Mouse (Mus musculus) myocyte (in vitro differentiated cells): ENCODE results near the gene Flt1. TPM values are rescaled to one million over a fixed set of nuclear protein-coding genes. Genes with fewer than 3 reads are reported as not detected.

ENCODE experiments used
- H3K27me3 ChIP-seq: one replicate; pipeline ENCODE4 v1.6.1; 2011; ENCODE audit not compliant: control insufficient read depth, insufficient read depth, insufficient read length
- H3K36me3 ChIP-seq: one replicate; pipeline ENCODE4 v1.6.1; 2011; ENCODE audit not compliant: control insufficient read depth, insufficient read depth
- H3K4me2 ChIP-seq: one replicate; pipeline ENCODE4 v1.6.1; 2011; ENCODE audit warnings: low read depth, control low read depth
- H3K4me3 ChIP-seq: one replicate; pipeline ENCODE4 v1.5.1; 2011; ENCODE audit warnings: mild to moderate bottlenecking, control low read depth, moderate library complexity
- H3K79me2 ChIP-seq: one replicate; pipeline ENCODE4 v1.6.1; 2011; ENCODE audit not compliant: control insufficient read depth, insufficient read depth
- H3ac ChIP-seq: one replicate; pipeline ENCODE4 v1.6.1; 2011; ENCODE audit not compliant: control insufficient read depth, insufficient read length
- CEBPB ChIP-seq: IDR thresholded peaks from 2 replicates; pipeline ENCODE4 v1.6.1; 2011; ENCODE audit warnings: mild to moderate bottlenecking, moderate library complexity; ENCODE audit not compliant: poor library complexity, insufficient read depth, severe bottlenecking
- E2F4 ChIP-seq: IDR thresholded peaks from one replicate; pipeline ENCODE4 v1.6.1; 2011; ENCODE audit warnings: mild to moderate bottlenecking, control low read depth, moderate library complexity; ENCODE audit not compliant: insufficient read depth
- MAX ChIP-seq: IDR thresholded peaks from one replicate; pipeline ENCODE4 v1.6.1; 2011; ENCODE audit warnings: low read depth, mild to moderate bottlenecking, control low read depth
- MYOD1 ChIP-seq, 3 experiments: IDR thresholded peaks; one replicate each; pipeline ENCODE4 v1.6.1; 2011; ENCODE audit warnings: control low read depth in 2 of 3, low read depth in 2 of 3, mild to moderate bottlenecking in 2 of 3, moderate library complexity in 1 of 3; ENCODE audit not compliant: insufficient read length in 2 of 3, control insufficient read depth in 1 of 3
- MYOG ChIP-seq, 3 experiments: IDR thresholded peaks; one replicate each; pipeline ENCODE4 v1.6.1; 2011; ENCODE audit warnings: control low read depth in 2 of 3, low read depth in 2 of 3, mild to moderate bottlenecking in 2 of 3; ENCODE audit not compliant: insufficient read length in 2 of 3, control insufficient read depth in 1 of 3, insufficient read depth in 1 of 3
- POLR2A ChIP-seq: IDR thresholded peaks from one replicate; pipeline ENCODE4 v1.6.1; 2011; ENCODE audit warnings: low read depth, mild to moderate bottlenecking, control low read depth, moderate library complexity; ENCODE audit not compliant: insufficient read length
- POLR2AphosphoS2 ChIP-seq: IDR thresholded peaks from one replicate; pipeline ENCODE4 v1.6.1; 2011; ENCODE audit warnings: low read depth, control low read depth; ENCODE audit not compliant: insufficient read length
- REST ChIP-seq: IDR thresholded peaks from one replicate; pipeline ENCODE4 v1.6.1; 2011; ENCODE audit warnings: mild to moderate bottlenecking, control low read depth, moderate library complexity; ENCODE audit not compliant: insufficient read depth, insufficient read length
- SRF ChIP-seq: IDR thresholded peaks from one replicate; pipeline ENCODE4 v1.6.1; 2011; ENCODE audit warnings: low read depth; ENCODE audit not compliant: control insufficient read depth, insufficient read length
- TCF12 ChIP-seq: IDR thresholded peaks from one replicate; pipeline ENCODE4 v1.6.1; 2011; ENCODE audit warnings: mild to moderate bottlenecking, control low read depth; ENCODE audit not compliant: poor library complexity, insufficient read depth, severe bottlenecking
- TCF3 ChIP-seq: IDR thresholded peaks from one replicate; pipeline ENCODE4 v1.6.1; 2011; ENCODE audit warnings: low read depth, control low read depth; ENCODE audit not compliant: insufficient read length
- USF1 ChIP-seq: IDR thresholded peaks from one replicate; pipeline ENCODE4 v1.6.1; 2011; ENCODE audit warnings: low read depth, mild to moderate bottlenecking, control low read depth, moderate library complexity
- polyA plus RNA-seq: library from polyadenylated mRNA; unstranded; fragments of >200 nt; fragmentation: generic; extraction: Trizol; gene quantifications from one replicate; pipeline ENCODE4 v1.2.1, GENCODE M21; 2012; ENCODE audit warnings: missing spikeins

Gene Flt1
- polyA plus RNA-seq, 1 experiment: 1.1 TPM

DNA sequence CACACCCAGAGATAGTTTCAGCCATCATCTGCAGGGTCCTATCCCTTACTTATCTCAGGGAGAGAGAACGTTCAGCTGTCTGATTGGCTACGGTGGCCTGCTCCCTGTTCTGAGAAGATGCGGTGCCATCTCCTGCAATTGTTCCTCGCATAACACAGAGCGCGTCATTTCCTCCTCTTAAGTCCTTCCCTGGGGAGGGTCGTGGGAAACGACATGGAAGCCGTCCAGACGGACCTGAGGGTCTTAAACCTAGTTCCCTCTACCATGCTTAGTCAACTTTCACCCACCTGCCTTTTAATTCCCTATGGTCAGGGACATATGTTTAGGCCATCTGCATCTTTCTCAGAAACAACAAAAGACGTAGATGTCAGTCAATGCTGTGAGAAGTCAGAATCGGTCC lies 46.5 kb downstream of the Flt1 start:
- no peak overlapping the region for H3K4me3 ChIP-seq
- H3K27me3 ChIP-seq: no peaks in the 10 kb centered on the region
- no peaks in the 10 kb centered on the region for H3K79me2 ChIP-seq
- no peak overlapping the region for H3K4me2 ChIP-seq
- no peak for TF ChIP-seq MYOD1 (IDR thresholded peaks at IDR 0.05; ENCODE audit: control insufficient read depth in 1 of 3, insufficient read length in 2 of 3, low read depth in 2 of 3)
- no peak for TF ChIP-seq TCF3
- no peak for TF ChIP-seq E2F4
- no peak for TF ChIP-seq REST
- no peak for TF ChIP-seq CEBPB
- TF ChIP-seq MYOG (IDR thresholded peaks at IDR 0.05; ENCODE audit: control insufficient read depth in 1 of 3, insufficient read depth in 1 of 3, insufficient read length in 2 of 3, low read depth in 2 of 3): no peak
- no peak for TF ChIP-seq MAX
- TF ChIP-seq USF1: no peak
- TF ChIP-seq TCF12: no peak
- no peak for TF ChIP-seq SRF
- no peak for TF ChIP-seq POLR2AphosphoS2
- no peak for TF ChIP-seq POLR2A
- no peak overlapping the region for H3ac ChIP-seq
- no peaks in the 10 kb centered on the region for H3K36me3 ChIP-seq

DNA sequence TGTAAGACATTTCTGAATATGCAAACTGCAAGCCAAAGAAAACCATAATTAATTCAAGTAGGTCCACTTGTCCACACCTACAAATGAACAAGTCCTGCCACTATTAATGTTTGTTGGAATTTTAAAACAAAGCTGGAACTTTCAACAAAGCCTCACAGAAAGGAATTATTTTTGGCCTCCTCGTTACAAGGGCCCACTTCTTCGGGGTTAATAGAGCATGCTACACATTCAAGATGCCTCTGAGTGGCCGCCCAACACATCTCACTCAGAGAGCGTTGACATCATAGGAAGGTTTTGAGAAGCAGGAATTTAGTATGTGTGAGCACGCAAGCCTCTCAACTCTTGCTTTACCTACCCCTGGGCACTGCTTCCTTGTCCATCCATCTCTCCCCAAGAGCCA lies 50.0 kb downstream of the Flt1 start:
- Histone ChIP-seq H3K79me2 (no peaks in the 10 kb centered on the region), H3K36me3 (no peaks in the 10 kb centered on the region), H3K4me2 (no peak overlapping the region), H3K27me3 (no peaks in the 10 kb centered on the region), H3K4me3 (no peak overlapping the region), H3ac (no peak overlapping the region)
- TF ChIP-seq POLR2AphosphoS2 (no peak), MAX (no peak), MYOD1 (IDR thresholded peaks at IDR 0.05; ENCODE audit: control insufficient read depth in 1 of 3, insufficient read length in 2 of 3, low read depth in 2 of 3) (no peak), TCF12 (no peak), POLR2A (no peak), E2F4 (no peak), CEBPB (no peak), USF1 (no peak), TCF3 (no peak), MYOG (IDR thresholded peaks at IDR 0.05; ENCODE audit: control insufficient read depth in 1 of 3, insufficient read depth in 1 of 3, insufficient read length in 2 of 3, low read depth in 2 of 3) (no peak), REST (no peak)

- H3K27me3 ChIP-seq: no peaks in the 10 kb centered on the region
- no peaks in the 10 kb centered on the region for H3K79me2 ChIP-seq
- TF ChIP-seq TCF3 (no peak), POLR2A (no peak), MYOG (IDR thresholded peaks at IDR 0.05; ENCODE audit: control insufficient read depth in 1 of 3, insufficient read depth in 1 of 3, insufficient read length in 2 of 3, low read depth in 2 of 3) (no peak), MYOD1 (IDR thresholded peaks at IDR 0.05; ENCODE audit: control insufficient read depth in 1 of 3, insufficient read length in 2 of 3, low read depth in 2 of 3) (no peak), E2F4 (no peak), MAX (no peak), USF1 (no peak), POLR2AphosphoS2 (no peak), CEBPB (no peak), TCF12 (no peak), REST (no peak), SRF (no peak)
- H3K4me2 ChIP-seq: no peak overlapping the region
- H3K4me3 ChIP-seq: no peak overlapping the region
- no peaks in the 10 kb centered on the region for H3K36me3 ChIP-seq
- H3ac ChIP-seq: no peak overlapping the region
Measured at GRCm38 (mm10) chr5:147671765-147672424, 53.9 kb downstream of the Flt1 start.

- Histone ChIP-seq H3K4me3 (no peak overlapping the region), H3K79me2 (no peaks in the 10 kb centered on the region), H3K4me2 (no peak overlapping the region), H3K36me3 (no peaks in the 10 kb centered on the region), H3ac (no peak overlapping the region), H3K27me3 (no peaks in the 10 kb centered on the region)
- TF ChIP-seq TCF12 (no peak), MYOD1 (IDR thresholded peaks at IDR 0.05; ENCODE audit: control insufficient read depth in 1 of 3, insufficient read length in 2 of 3, low read depth in 2 of 3) (no peak), E2F4 (no peak), MAX (no peak), POLR2AphosphoS2 (no peak), USF1 (no peak), SRF (no peak), TCF3 (no peak), REST (no peak), POLR2A (no peak), CEBPB (no peak), MYOG (IDR thresholded peaks at IDR 0.05; ENCODE audit: control insufficient read depth in 1 of 3, insufficient read depth in 1 of 3, insufficient read length in 2 of 3, low read depth in 2 of 3) (no peak)
Measured at GRCm38 (mm10) chr5:147668637-147669344, 57.0 kb downstream of the Flt1 start.
